Mouse (Mus musculus): ENCODE data around the gene Xkr8. TPM values are rescaled to one million over a fixed set of nuclear protein-coding genes. Genes with fewer than 3 reads are reported as not detected.

The Xkr8 gene
- polyA plus RNA-seq, 1 experiment from 2014 or later: 5.4 TPM

Other genes starting within 250 kb of the Xkr8 start
- gene Sesn2, start 222.0 kb downstream of the Xkr8 start, polyA plus RNA-seq (2015; fragmentation: Nextera tagmentation; extraction: Ambion mirVana): 8.1 and 9.7 TPM in 2 replicates
- 1,207 and 1,280 TPM in 2 replicates for gene Atpif1, start 198.9 kb downstream of the Xkr8 start, polyA plus RNA-seq (2015; fragmentation: Nextera tagmentation; extraction: Ambion mirVana)
- gene Dnajc8, start 197.0 kb downstream of the Xkr8 start, polyA plus RNA-seq (2015; fragmentation: Nextera tagmentation; extraction: Ambion mirVana): 130 and 131 TPM in 2 replicates
- gene Ptafr, start 168.5 kb downstream of the Xkr8 start, polyA plus RNA-seq (2015; fragmentation: Nextera tagmentation; extraction: Ambion mirVana): 0.67 and 1.0 TPM in 2 replicates
- gene Eya3, start 93.6 kb downstream of the Xkr8 start, polyA plus RNA-seq (2015; fragmentation: Nextera tagmentation; extraction: Ambion mirVana): 14.5 and 15.3 TPM in 2 replicates
- gene Smpdl3b, start 24.7 kb upstream of the Xkr8 start, polyA plus RNA-seq (2015; fragmentation: Nextera tagmentation; extraction: Ambion mirVana): 0.79 and 1.0 TPM in 2 replicates
- gene Rpa2, start 35.8 kb upstream of the Xkr8 start, polyA plus RNA-seq (2015; fragmentation: Nextera tagmentation; extraction: Ambion mirVana): 32.9 and 34.5 TPM in 2 replicates
- 0.62 and 0.65 TPM in 2 replicates for gene Themis2, start 63.8 kb upstream of the Xkr8 start, polyA plus RNA-seq (2015; fragmentation: Nextera tagmentation; extraction: Ambion mirVana)
- gene Ppp1r8, start 110.6 kb upstream of the Xkr8 start, polyA plus RNA-seq (2015; fragmentation: Nextera tagmentation; extraction: Ambion mirVana): 52.8 and 59.9 TPM in 2 replicates
- 154 and 161 TPM in 2 replicates for gene Stx12, start 152.0 kb upstream of the Xkr8 start, polyA plus RNA-seq (2015; fragmentation: Nextera tagmentation; extraction: Ambion mirVana)
- gene Fam76a, start 190.0 kb upstream of the Xkr8 start, polyA plus RNA-seq (2015; fragmentation: Nextera tagmentation; extraction: Ambion mirVana): 44.6 and 45.6 TPM in 2 replicates
- 0.06 and 0.27 TPM in 2 replicates for gene Fgr, start 241.5 kb upstream of the Xkr8 start, polyA plus RNA-seq (2015; fragmentation: Nextera tagmentation; extraction: Ambion mirVana)